Mouse (Mus musculus): Measurements from ENCODE around the gene Ifi35. TPM values are rescaled to one million over a fixed set of nuclear protein-coding genes. Genes with fewer than 3 reads are reported as not detected.
"Not testable (repeated sequence)": the region's sequence is repeated elsewhere in the genome, so short reads cannot be mapped to it uniquely, and the experiment has no call there.

Gene Ifi35
- polyA plus RNA-seq, 1 experiment = 1.6 TPM

GRCm38 (mm10) chr11:101472336-101472735 lies 24.1 kb downstream of the Ifi35 start:
- H3K27me3 ChIP-seq (ENCODE audit: control insufficient read depth) = peaks cover 56% of the 10 kb centered on the region
- H3K36me3 ChIP-seq (ENCODE audit: control insufficient read depth) = no peaks in the 10 kb centered on the region
- no peak overlapping the region for H3K4me3 ChIP-seq (replicated peaks)
- TF ChIP-seq TAL1 (IDR thresholded peaks at IDR 0.05; ENCODE audit: low read length) = no peak
- H3K4me1 ChIP-seq (ENCODE audit: control insufficient read depth) = peaks cover 16% of the 10 kb centered on the region
- H3K9me3 ChIP-seq (ENCODE audit: control insufficient read depth, low read length) = no peaks in the 10 kb centered on the region

GRCm38 (mm10) chr11:101473686-101474085 lies 25.5 kb downstream of the Ifi35 start:
- H3K9me3 ChIP-seq (ENCODE audit: control insufficient read depth, low read length); H3K4me1 ChIP-seq (ENCODE audit: control insufficient read depth); H3K4me3 ChIP-seq (replicated peaks); H3K36me3 ChIP-seq (ENCODE audit: control insufficient read depth): not testable (repeated sequence)
- H3K27me3 ChIP-seq (ENCODE audit: control insufficient read depth) = peaks cover 42% of the 10 kb centered on the region

- peaks cover 2% of the 10 kb centered on the region; the same call in 1 of the 2 replicates for H3K4me1 ChIP-seq (ENCODE audit: control insufficient read depth)
- TF ChIP-seq GATA1 (IDR thresholded peaks at IDR 0.05; ENCODE audit: low read length) (no peak), TAL1 (IDR thresholded peaks at IDR 0.05; ENCODE audit: low read length) (no peak)
- peaks cover 42% of the 10 kb centered on the region for H3K27me3 ChIP-seq (ENCODE audit: control insufficient read depth)
- no peaks in the 10 kb centered on the region for H3K9me3 ChIP-seq (ENCODE audit: control insufficient read depth, low read length)
- H3K4me3 ChIP-seq (replicated peaks) = no peak overlapping the region
- no peaks in the 10 kb centered on the region for H3K36me3 ChIP-seq (ENCODE audit: control insufficient read depth)
Measured at GRCm38 (mm10) chr11:101474298-101474697, 26.1 kb downstream of the Ifi35 start.

- not testable (repeated sequence) for H3K4me1 ChIP-seq (ENCODE audit: control insufficient read depth); H3K36me3 ChIP-seq (ENCODE audit: control insufficient read depth); H3K4me3 ChIP-seq (replicated peaks); H3K9me3 ChIP-seq (ENCODE audit: control insufficient read depth, low read length)
- peaks cover 22% of the 10 kb centered on the region for H3K27me3 ChIP-seq (ENCODE audit: control insufficient read depth)
Measured at GRCm38 (mm10) chr11:101476361-101476760, 28.2 kb downstream of the Ifi35 start.

GRCm38 (mm10) chr11:101477194-101477551 lies 29.0 kb downstream of the Ifi35 start:
- peaks cover 15% of the 10 kb centered on the region for H3K27me3 ChIP-seq (ENCODE audit: control insufficient read depth)
- TF ChIP-seq GATA1 (IDR thresholded peaks at IDR 0.05; ENCODE audit: low read length) (no peak), TAL1 (IDR thresholded peaks at IDR 0.05; ENCODE audit: low read length) (no peak)
- no peaks in the 10 kb centered on the region for H3K36me3 ChIP-seq (ENCODE audit: control insufficient read depth)
- H3K4me1 ChIP-seq (ENCODE audit: control insufficient read depth) = peaks cover 11% of the 10 kb centered on the region
- H3K4me3 ChIP-seq (replicated peaks) = no peak overlapping the region
- H3K9me3 ChIP-seq (ENCODE audit: control insufficient read depth, low read length) = no peaks in the 10 kb centered on the region

- Histone ChIP-seq H3K36me3 (ENCODE audit: control insufficient read depth) (no peaks in the 10 kb centered on the region), H3K4me1 (ENCODE audit: control insufficient read depth) (peaks cover 11% of the 10 kb centered on the region), H3K4me3 (replicated peaks) (no peak overlapping the region), H3K9me3 (ENCODE audit: control insufficient read depth, low read length) (no peaks in the 10 kb centered on the region), H3K27me3 (ENCODE audit: control insufficient read depth) (peaks cover 10% of the 10 kb centered on the region)
- TF ChIP-seq GATA1 (IDR thresholded peaks at IDR 0.05; ENCODE audit: low read length) = no peak
- no peak for TF ChIP-seq TAL1 (IDR thresholded peaks at IDR 0.05; ENCODE audit: low read length)
Measured at GRCm38 (mm10) chr11:101477552-101478211, 29.5 kb downstream of the Ifi35 start.

- Histone ChIP-seq H3K9me3 (ENCODE audit: control insufficient read depth, low read length) (no peaks in the 10 kb centered on the region), H3K27me3 (ENCODE audit: control insufficient read depth) (peaks cover 6% of the 10 kb centered on the region), H3K4me3 (replicated peaks) (no peak overlapping the region), H3K4me1 (ENCODE audit: control insufficient read depth) (peaks cover 20% of the 10 kb centered on the region), H3K36me3 (ENCODE audit: control insufficient read depth) (no peaks in the 10 kb centered on the region)
- TF ChIP-seq GATA1 (IDR thresholded peaks at IDR 0.05; ENCODE audit: low read length) (no peak), TAL1 (IDR thresholded peaks at IDR 0.05; ENCODE audit: low read length) (no peak)
Measured at GRCm38 (mm10) chr11:101479171-101479635, 31.0 kb downstream of the Ifi35 start.

- Histone ChIP-seq H3K9me3 (ENCODE audit: control insufficient read depth, low read length) (no peaks in the 10 kb centered on the region), H3K36me3 (ENCODE audit: control insufficient read depth) (no peaks in the 10 kb centered on the region; the same call in 1 of the 2 replicates), H3K4me3 (replicated peaks) (no peak overlapping the region), H3K4me1 (ENCODE audit: control insufficient read depth) (peaks cover 37% of the 10 kb centered on the region), H3K27me3 (ENCODE audit: control insufficient read depth) (peaks cover 6% of the 10 kb centered on the region)
- TF ChIP-seq GATA1 (IDR thresholded peaks at IDR 0.05; ENCODE audit: low read length) (no peak), TAL1 (IDR thresholded peaks at IDR 0.05; ENCODE audit: low read length) (no peak)
Measured at GRCm38 (mm10) chr11:101480912-101481311, 32.7 kb downstream of the Ifi35 start.

- peaks cover 49% of the 10 kb centered on the region for H3K4me1 ChIP-seq (ENCODE audit: control insufficient read depth)
- no peak for TF ChIP-seq TAL1 (IDR thresholded peaks at IDR 0.05; ENCODE audit: low read length)
- TF ChIP-seq GATA1 (IDR thresholded peaks at IDR 0.05; ENCODE audit: low read length) = no peak
Measured at GRCm38 (mm10) chr11:101483804-101484203, 35.6 kb downstream of the Ifi35 start.

GRCm38 (mm10) chr11:101484245-101484644 lies 36.0 kb downstream of the Ifi35 start:
- H3K27me3 ChIP-seq (ENCODE audit: control insufficient read depth) = peaks cover under 1% of the 10 kb centered on the region
- no peak for TF ChIP-seq GATA1 (IDR thresholded peaks at IDR 0.05; ENCODE audit: low read length)
- TF ChIP-seq TAL1 (IDR thresholded peaks at IDR 0.05; ENCODE audit: low read length) = no peak
- H3K4me1 ChIP-seq (ENCODE audit: control insufficient read depth) = peaks cover 48% of the 10 kb centered on the region
- H3K36me3 ChIP-seq (ENCODE audit: control insufficient read depth) = peaks cover 33% of the 10 kb centered on the region
- no peak overlapping the region for H3K4me3 ChIP-seq (replicated peaks)
- no peaks in the 10 kb centered on the region for H3K9me3 ChIP-seq (ENCODE audit: control insufficient read depth, low read length)

More at GRCm38 (mm10) chr11:101483804-101484203, 35.6 kb downstream of the Ifi35 start:
- no peak overlapping the region for H3K4me3 ChIP-seq (replicated peaks)
- H3K27me3 ChIP-seq (ENCODE audit: control insufficient read depth) = peaks cover 5% of the 10 kb centered on the region
- H3K9me3 ChIP-seq (ENCODE audit: control insufficient read depth, low read length) = no peaks in the 10 kb centered on the region
- H3K36me3 ChIP-seq (ENCODE audit: control insufficient read depth) = peaks cover 28% of the 10 kb centered on the region
